Mouse (Mus musculus) lung, postnatal 0 days (tissue): ENCODE measurements around the gene Akr1c12. TPM values are rescaled to one million over a fixed set of nuclear protein-coding genes. Genes with fewer than 3 reads are reported as not detected.

Source experiments
- ATAC-seq: fragments of 200-750 bp; cut with Nextera tagmentation; 2 replicates; pipeline ENCODE4 v1.8.0; 2017; ENCODE audit warnings: moderate library complexity
- DNase-seq: peaks from one replicate; pipeline ENCODE4 v3.0.0-alpha.2; 2016; ENCODE audit warnings: low spot score
- H3K27ac ChIP-seq: fragments of 300-500 bp; sonication (generic); 2 replicates; pipeline ENCODE4 v1.5.1; 2014; ENCODE audit warnings: antibody characterized with exemption, mild to moderate bottlenecking, low read length, mixed read lengths
- H3K27me3 ChIP-seq: fragments of 300-500 bp; sonication (generic); replicated peaks from 2 replicates; pipeline ENCODE4 v1.6.1; 2014; ENCODE audit warnings: low read length, mixed read lengths; ENCODE audit not compliant: insufficient read depth
- H3K36me3 ChIP-seq: fragments of 300-500 bp; sonication (generic); 2 replicates; pipeline ENCODE4 v1.6.1; 2014; ENCODE audit warnings: low read length, mixed read lengths; ENCODE audit not compliant: insufficient read depth
- H3K4me1 ChIP-seq: fragments of 300-500 bp; sonication (generic); 2 replicates; pipeline ENCODE4 v1.6.1; 2014; ENCODE audit warnings: antibody characterized with exemption, low read depth, low read length, mixed read lengths; ENCODE audit not compliant: insufficient read depth
- H3K4me2 ChIP-seq: fragments of 300-500 bp; sonication (generic); replicated peaks from 2 replicates; pipeline ENCODE4 v1.6.1; 2014; ENCODE audit warnings: low read depth, mild to moderate bottlenecking, low read length, moderate library complexity, mixed read lengths
- H3K4me3 ChIP-seq: fragments of 300-500 bp; sonication (generic); 2 replicates; pipeline ENCODE4 v1.5.1; 2014; ENCODE audit warnings: low read depth, low read length
- H3K9ac ChIP-seq: fragments of 300-500 bp; sonication (generic); replicated peaks from 2 replicates; pipeline ENCODE4 v1.6.1; 2014; ENCODE audit warnings: low read depth, mild to moderate bottlenecking
- H3K9me3 ChIP-seq: fragments of 300-500 bp; sonication (generic); 2 replicates; pipeline ENCODE4 v1.6.1; 2016; ENCODE audit warnings: low read length, mixed read lengths
- CTCF ChIP-seq: IDR thresholded peaks from 2 replicates; pipeline ENCODE4 v1.5.1; 2016; ENCODE audit warnings: antibody characterized with exemption, mild to moderate bottlenecking
- EP300 ChIP-seq: IDR thresholded peaks from 2 replicates; pipeline ENCODE4 v1.6.1; 2016; ENCODE audit warnings: antibody characterized with exemption, mild to moderate bottlenecking, control low read depth
- WGBS: fragments of 180-500 bp; shearing (Covaris S2); extraction: QIAGEN DNeasy Blood & Tissue Kit; methylation state at CpG from one replicate; pipeline ENCODE4 v1.1.7; 2014; 5-methylcytosine and 5-hydroxymethylcytosine counted together
- polyA plus RNA-seq: library from polyadenylated mRNA; unstranded; fragments of >200 nt; fragmentation: Nextera tagmentation; extraction: Ambion mirVana; gene quantifications from 2 replicates; pipeline ENCODE4 v1.2.1, GENCODE M21; 2015

Akr1c12 gene
- 0.87 and 1.2 TPM in 2 replicates for polyA plus RNA-seq

DNA sequence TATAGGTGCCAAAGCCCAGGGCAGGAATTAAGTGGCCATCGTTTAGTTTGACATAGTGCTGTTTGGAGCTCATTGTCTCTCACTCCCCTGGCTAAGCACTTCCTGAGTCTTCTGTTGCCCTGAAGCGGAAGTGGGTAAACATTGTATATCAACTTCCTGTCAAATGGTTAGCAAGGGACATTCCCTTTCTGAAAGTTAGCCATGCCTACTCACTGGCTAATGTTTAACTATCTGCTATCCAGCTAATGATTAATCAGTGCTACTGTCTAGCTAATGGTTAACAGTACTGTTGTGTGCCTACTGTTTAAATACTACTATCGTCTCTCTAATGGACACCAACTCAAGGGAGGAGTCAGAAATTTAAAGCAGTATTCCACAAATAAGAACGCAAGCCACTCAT lies at the start of gene Akr1c12:
Gene Akr1c12 (minus strand): TSS at position 150 of the 400 bp plus-strand sequence.
- no peaks in the 10 kb centered on the region for H3K27me3 ChIP-seq
- ATAC-seq (no peak; the same call in 1 of the 2 replicates), DNase-seq (peak; percentile 6)
- TF ChIP-seq EP300 (no peak), CTCF (no peak)
- H3K4me1 ChIP-seq: no peaks in the 10 kb centered on the region
- no peak within 1 kb of the TSS for H3K4me3 ChIP-seq
- no peak within 1 kb of the TSS for H3K9ac ChIP-seq
- no peaks in the 10 kb centered on the region for H3K36me3 ChIP-seq
- H3K4me2 ChIP-seq: no peak within 1 kb of the TSS
- WGBS: 33% methylated on average over 4 of the region's 4 CpGs
- no peaks in the 10 kb centered on the region for H3K9me3 ChIP-seq
- H3K27ac ChIP-seq: no peak within 1 kb of the TSS

DNA sequence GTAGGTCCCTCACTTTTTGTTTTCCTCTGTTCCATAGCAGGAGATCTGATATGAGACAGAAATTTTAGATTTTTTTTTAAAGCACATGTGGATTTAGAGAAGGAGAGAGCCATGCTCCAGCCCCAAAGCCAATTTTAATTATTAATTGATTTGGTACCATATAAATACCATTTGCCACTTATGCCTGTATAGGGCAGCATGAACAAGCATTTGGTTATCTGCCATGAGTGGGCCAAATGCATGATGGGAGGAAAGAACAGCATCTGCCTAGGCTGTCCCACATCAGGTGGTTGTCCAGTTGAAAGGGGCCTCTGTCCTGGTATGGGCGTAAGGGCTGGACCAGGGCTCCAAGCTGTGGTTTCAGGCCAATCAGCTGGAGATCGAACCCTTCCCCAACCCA lies 39.5 kb upstream of the Akr1c12 start:
- no peak for ATAC-seq
- Histone ChIP-seq H3K9me3 (no peaks in the 10 kb centered on the region), H3K4me3 (no peak overlapping the region), H3K4me2 (no peak overlapping the region), H3K9ac (no peak overlapping the region), H3K36me3 (no peaks in the 10 kb centered on the region), H3K4me1 (no peaks in the 10 kb centered on the region), H3K27me3 (no peaks in the 10 kb centered on the region), H3K27ac (no peak overlapping the region)
- DNase-seq: peak; percentile 1
- TF ChIP-seq CTCF (no peak), EP300 (no peak)
- WGBS: 80% methylated on average over 2 of the region's 2 CpGs

DNA sequence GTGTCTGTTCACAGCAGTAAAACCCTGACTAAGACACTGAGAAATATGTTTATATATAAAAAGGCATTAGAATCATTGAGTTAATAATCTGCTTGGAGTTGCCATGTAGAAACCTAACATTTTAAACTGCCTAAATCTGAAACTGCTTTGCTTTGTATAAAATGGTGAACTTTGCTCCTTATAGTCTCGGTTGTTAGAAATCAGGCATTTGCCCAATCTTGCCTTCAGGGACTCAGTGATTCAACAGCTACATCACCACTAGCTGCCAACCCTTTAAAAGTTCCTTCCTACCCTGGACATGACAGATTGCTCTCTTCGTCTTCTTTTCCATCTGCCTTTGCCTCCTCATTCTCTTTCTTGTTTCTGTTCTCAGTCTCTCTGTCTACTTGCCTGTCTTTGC lies 34.7 kb upstream of the Akr1c12 start:
- H3K9ac ChIP-seq: no peak overlapping the region
- no peak overlapping the region for H3K27ac ChIP-seq
- WGBS: 60% methylated on average over 2 of the region's 2 CpGs
- H3K27me3 ChIP-seq: no peaks in the 10 kb centered on the region
- H3K9me3 ChIP-seq: no peaks in the 10 kb centered on the region
- H3K36me3 ChIP-seq: no peaks in the 10 kb centered on the region
- no peak for DNase-seq
- H3K4me1 ChIP-seq: no peaks in the 10 kb centered on the region
- TF ChIP-seq EP300 (no peak), CTCF (no peak)
- ATAC-seq: no peak
- H3K4me2 ChIP-seq: no peak overlapping the region
- no peak overlapping the region for H3K4me3 ChIP-seq

DNA sequence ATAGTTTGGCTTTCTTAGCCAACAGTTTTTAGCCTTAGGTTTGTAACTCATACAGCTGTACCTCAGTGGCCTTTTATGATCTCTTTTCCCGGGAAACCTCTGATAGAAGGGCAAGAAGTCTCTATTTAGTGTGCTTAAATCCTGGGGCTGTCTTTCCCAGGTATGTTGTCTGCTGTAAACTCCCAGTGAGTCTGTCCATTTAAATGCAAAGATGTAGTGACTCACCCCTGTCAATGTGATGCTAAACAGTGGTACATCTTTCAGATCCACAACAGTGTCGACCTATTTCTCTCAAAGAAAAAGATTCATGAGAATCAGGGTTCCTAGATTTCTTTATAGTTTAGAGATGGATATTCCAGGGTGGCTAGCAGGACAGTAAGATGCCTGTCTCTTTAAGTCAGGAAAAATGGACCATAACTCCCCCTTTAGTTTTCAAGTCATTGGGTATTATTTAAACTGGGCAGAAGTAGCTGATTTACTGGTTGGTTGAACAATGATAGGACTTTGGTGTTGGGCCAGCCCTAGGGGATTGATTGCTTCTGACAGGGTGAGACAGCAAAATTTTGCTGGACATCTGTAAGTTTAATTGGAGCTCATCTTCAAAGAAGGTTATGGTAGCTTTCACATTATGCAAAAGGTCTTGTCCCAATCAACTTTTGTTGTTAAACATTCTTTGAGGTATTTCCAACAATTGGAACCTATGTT lies 25.8 kb upstream of the Akr1c12 start:
- no peaks in the 10 kb centered on the region for H3K9me3 ChIP-seq
- WGBS: 52% methylated on average over 2 of the region's 2 CpGs
- H3K4me1 ChIP-seq: no peaks in the 10 kb centered on the region
- H3K4me3 ChIP-seq: no peak overlapping the region
- no peak overlapping the region for H3K27ac ChIP-seq
- no peaks in the 10 kb centered on the region for H3K36me3 ChIP-seq
- no peak overlapping the region for H3K4me2 ChIP-seq
- DNase-seq: no peak
- no peaks in the 10 kb centered on the region for H3K27me3 ChIP-seq
- TF ChIP-seq EP300 (no peak), CTCF (no peak)
- no peak for ATAC-seq
- H3K9ac ChIP-seq: no peak overlapping the region

DNA sequence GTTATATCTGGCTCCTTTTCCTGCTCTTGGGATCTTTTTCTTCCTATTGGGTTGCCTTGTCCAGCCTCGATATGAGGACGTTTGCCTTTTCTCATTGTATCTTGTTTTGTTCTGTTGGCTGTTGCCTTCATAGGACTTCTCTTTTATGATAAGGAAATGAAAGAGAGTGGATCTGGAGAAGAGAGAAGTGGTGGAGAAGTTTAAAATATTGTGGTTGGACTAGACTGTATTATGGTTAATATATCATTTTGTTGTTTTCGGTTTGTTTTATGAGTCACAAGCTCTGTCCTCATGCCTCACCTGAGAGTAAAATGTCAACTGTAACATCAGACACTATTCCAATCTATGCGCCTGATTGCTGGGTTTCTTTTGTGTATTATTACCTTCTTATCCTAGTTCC lies 17.8 kb upstream of the Akr1c12 start:
- no peak overlapping the region for H3K9ac ChIP-seq
- no peak overlapping the region for H3K4me2 ChIP-seq
- H3K4me3 ChIP-seq: no peak overlapping the region
- TF ChIP-seq EP300: no peak
- TF ChIP-seq CTCF: no peak
- no peaks in the 10 kb centered on the region for H3K9me3 ChIP-seq
- no peak for DNase-seq
- H3K27ac ChIP-seq: no peak overlapping the region
- 86% methylated on average over 4 of the region's 4 CpGs for WGBS
- no peaks in the 10 kb centered on the region for H3K4me1 ChIP-seq
- H3K36me3 ChIP-seq: no peaks in the 10 kb centered on the region
- no peaks in the 10 kb centered on the region for H3K27me3 ChIP-seq
- no peak for ATAC-seq

DNA sequence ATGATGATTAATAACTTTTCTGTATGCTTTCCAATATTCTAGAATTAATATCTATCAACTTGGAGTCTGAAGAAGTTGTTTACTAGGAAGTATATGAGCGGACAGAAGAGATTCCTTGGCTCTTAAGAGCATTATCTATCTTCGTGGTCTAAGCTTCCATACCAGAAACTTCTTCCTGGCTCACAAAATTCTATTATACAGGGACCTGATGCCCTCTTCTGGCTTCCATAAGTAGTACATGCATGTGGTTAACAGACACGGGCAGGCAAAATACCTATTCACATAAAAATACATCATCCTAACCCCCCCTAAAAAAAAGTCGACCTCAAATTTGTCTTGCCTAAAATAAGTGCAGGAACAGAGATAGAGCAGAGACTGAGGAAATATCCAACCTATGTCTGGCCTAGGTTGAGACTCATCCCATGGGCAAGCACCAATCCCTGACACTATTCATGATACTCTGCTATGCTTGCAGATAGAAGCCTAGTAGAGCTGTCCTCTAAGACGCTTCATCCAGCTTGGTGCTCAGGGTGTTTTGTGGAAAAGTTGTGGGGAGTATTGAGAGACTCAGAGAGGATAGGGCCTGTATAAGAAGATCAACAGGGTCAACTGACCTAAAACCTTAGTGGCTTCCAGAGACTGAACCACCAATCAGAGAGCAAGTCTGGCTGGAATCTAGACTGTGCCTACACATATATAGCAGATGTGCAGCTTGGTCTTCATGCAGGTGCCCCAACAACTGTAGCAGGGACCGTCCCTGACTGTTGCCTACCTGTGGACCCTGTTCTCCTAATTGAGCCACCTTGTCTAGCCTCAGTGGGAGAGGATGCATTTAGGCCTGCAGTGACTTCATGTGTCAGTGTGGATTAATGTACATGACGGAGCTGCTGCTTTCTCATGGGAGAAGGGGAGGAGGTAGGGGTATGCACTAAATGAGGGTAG lies 2.5 kb upstream of the Akr1c12 start:
- TF ChIP-seq EP300 (no peak), CTCF (peak; percentile 75)
- no peak overlapping the region for H3K9ac ChIP-seq
- H3K4me2 ChIP-seq: no peak overlapping the region
- H3K9me3 ChIP-seq: no peaks in the 10 kb centered on the region
- no peaks in the 10 kb centered on the region for H3K36me3 ChIP-seq
- H3K27me3 ChIP-seq: no peaks in the 10 kb centered on the region
- DNase-seq (peak; percentile 67), ATAC-seq (no peak)
- H3K27ac ChIP-seq: no peak overlapping the region
- no peaks in the 10 kb centered on the region for H3K4me1 ChIP-seq
- 29% methylated on average over 7 of the region's 7 CpGs for WGBS
- no peak overlapping the region for H3K4me3 ChIP-seq
